Mouse (Mus musculus): ENCODE data around the gene Aox3. TPM values are rescaled to one million over a fixed set of nuclear protein-coding genes. Genes with fewer than 3 reads are reported as not detected.

Gene Aox3
- polyA plus RNA-seq, 1 experiment from 2014 or later = not detected

GRCm38 (mm10) chr1:58197023-58197422, 84.1 kb downstream of the Aox3 start:
- no peaks in the 10 kb centered on the region for H3K27me3 ChIP-seq (replicated peaks; ENCODE audit: control insufficient read depth, insufficient read depth, low read length)
- no peak overlapping the region for H3K27ac ChIP-seq (ENCODE audit: low read depth, low read length)
- H3K9ac ChIP-seq (ENCODE audit: low read depth, low read length) = no peak overlapping the region
- H3K9me3 ChIP-seq (ENCODE audit: control insufficient read depth, low read length) = no peaks in the 10 kb centered on the region
- H3K4me1 ChIP-seq (replicated peaks; ENCODE audit: control insufficient read depth, insufficient read depth, low read length) = no peaks in the 10 kb centered on the region
- no peaks in the 10 kb centered on the region for H3K36me3 ChIP-seq (ENCODE audit: control insufficient read depth, insufficient read depth, low read length)
- WGBS = 79% methylated on average over 9 of the region's 9 CpGs
- no peak overlapping the region for H3K4me2 ChIP-seq
- no peak overlapping the region for H3K4me3 ChIP-seq (ENCODE audit: low read depth, low read length)
- DNase-seq (ENCODE audit: low spot score) = no peak
- ATAC-seq (replicated peaks; ENCODE audit: low FRiP score) = no peak

GRCm38 (mm10) chr1:58198386-58198785, 85.5 kb downstream of the Aox3 start:
- Histone ChIP-seq H3K36me3 (ENCODE audit: control insufficient read depth, insufficient read depth, low read length) (no peaks in the 10 kb centered on the region), H3K9ac (ENCODE audit: low read depth, low read length) (no peak overlapping the region), H3K27me3 (replicated peaks; ENCODE audit: control insufficient read depth, insufficient read depth, low read length) (no peaks in the 10 kb centered on the region), H3K27ac (ENCODE audit: low read depth, low read length) (no peak overlapping the region), H3K4me1 (replicated peaks; ENCODE audit: control insufficient read depth, insufficient read depth, low read length) (no peaks in the 10 kb centered on the region), H3K4me2 (no peak overlapping the region), H3K9me3 (ENCODE audit: control insufficient read depth, low read length) (no peaks in the 10 kb centered on the region), H3K4me3 (ENCODE audit: low read depth, low read length) (no peak overlapping the region)
- DNase-seq (ENCODE audit: low spot score) (no peak), ATAC-seq (replicated peaks; ENCODE audit: low FRiP score) (no peak)
- WGBS = 56% methylated on average over 4 of the region's 4 CpGs

- 77% methylated on average over 17 of the region's 17 CpGs for WGBS
- Histone ChIP-seq H3K9me3 (ENCODE audit: control insufficient read depth, low read length) (no peaks in the 10 kb centered on the region), H3K4me1 (replicated peaks; ENCODE audit: control insufficient read depth, insufficient read depth, low read length) (no peaks in the 10 kb centered on the region), H3K27ac (ENCODE audit: low read depth, low read length) (no peak within 1 kb of the TSS), H3K9ac (ENCODE audit: low read depth, low read length) (no peak within 1 kb of the TSS), H3K36me3 (ENCODE audit: control insufficient read depth, insufficient read depth, low read length) (no peaks in the 10 kb centered on the region), H3K4me2 (no peak within 1 kb of the TSS), H3K27me3 (replicated peaks; ENCODE audit: control insufficient read depth, insufficient read depth, low read length) (no peaks in the 10 kb centered on the region), H3K4me3 (ENCODE audit: low read depth, low read length) (no peak within 1 kb of the TSS)
- no peak for ATAC-seq (replicated peaks; ENCODE audit: low FRiP score)
- no peak for DNase-seq (ENCODE audit: low spot score)
Measured at GRCm38 (mm10) chr1:58210203-58210602, 97.3 kb downstream of the Aox3 start, which contains the start of gene Aox4. Gene Aox4, plus strand, starts transcription at chr1:58210397.

GRCm38 (mm10) chr1:58212805-58213204, 99.9 kb downstream of the Aox3 start:
- Histone ChIP-seq H3K27ac (ENCODE audit: low read depth, low read length) (no peak overlapping the region), H3K4me2 (no peak overlapping the region), H3K36me3 (ENCODE audit: control insufficient read depth, insufficient read depth, low read length) (no peaks in the 10 kb centered on the region), H3K9me3 (ENCODE audit: control insufficient read depth, low read length) (no peaks in the 10 kb centered on the region), H3K27me3 (replicated peaks; ENCODE audit: control insufficient read depth, insufficient read depth, low read length) (no peaks in the 10 kb centered on the region), H3K4me3 (ENCODE audit: low read depth, low read length) (no peak overlapping the region), H3K9ac (ENCODE audit: low read depth, low read length) (no peak overlapping the region), H3K4me1 (replicated peaks; ENCODE audit: control insufficient read depth, insufficient read depth, low read length) (no peaks in the 10 kb centered on the region)
- WGBS = 67% methylated on average over 7 of the region's 7 CpGs
- no peak for ATAC-seq (replicated peaks; ENCODE audit: low FRiP score)
- DNase-seq (ENCODE audit: low spot score) = no peak

GRCm38 (mm10) chr1:58213838-58214237, 100.9 kb downstream of the Aox3 start:
- Histone ChIP-seq H3K9me3 (ENCODE audit: control insufficient read depth, low read length) (no peaks in the 10 kb centered on the region), H3K36me3 (ENCODE audit: control insufficient read depth, insufficient read depth, low read length) (no peaks in the 10 kb centered on the region), H3K4me2 (no peak overlapping the region), H3K4me1 (replicated peaks; ENCODE audit: control insufficient read depth, insufficient read depth, low read length) (no peaks in the 10 kb centered on the region), H3K9ac (ENCODE audit: low read depth, low read length) (no peak overlapping the region), H3K27me3 (replicated peaks; ENCODE audit: control insufficient read depth, insufficient read depth, low read length) (no peaks in the 10 kb centered on the region), H3K27ac (ENCODE audit: low read depth, low read length) (no peak overlapping the region), H3K4me3 (ENCODE audit: low read depth, low read length) (no peak overlapping the region)
- no peak for ATAC-seq (replicated peaks; ENCODE audit: low FRiP score)
- WGBS = 80% methylated on average over 5 of the region's 5 CpGs
- DNase-seq (ENCODE audit: low spot score) = no peak

- no peak overlapping the region for H3K9ac ChIP-seq (ENCODE audit: low read depth, low read length)
- no peaks in the 10 kb centered on the region for H3K36me3 ChIP-seq (ENCODE audit: control insufficient read depth, insufficient read depth, low read length)
- no peak overlapping the region for H3K4me3 ChIP-seq (ENCODE audit: low read depth, low read length)
- 75% methylated on average over 4 of the region's 4 CpGs for WGBS
- H3K9me3 ChIP-seq (ENCODE audit: control insufficient read depth, low read length) = no peaks in the 10 kb centered on the region
- H3K4me1 ChIP-seq (replicated peaks; ENCODE audit: control insufficient read depth, insufficient read depth, low read length) = no peaks in the 10 kb centered on the region
- H3K27me3 ChIP-seq (replicated peaks; ENCODE audit: control insufficient read depth, insufficient read depth, low read length) = no peaks in the 10 kb centered on the region
- DNase-seq (ENCODE audit: low spot score) (no peak), ATAC-seq (replicated peaks; ENCODE audit: low FRiP score) (no peak)
- H3K4me2 ChIP-seq = no peak overlapping the region
- H3K27ac ChIP-seq (ENCODE audit: low read depth, low read length) = no peak overlapping the region
Measured at GRCm38 (mm10) chr1:58215353-58215752, 102.4 kb downstream of the Aox3 start.

- DNase-seq (ENCODE audit: low spot score) (no peak), ATAC-seq (replicated peaks; ENCODE audit: low FRiP score) (no peak)
- Histone ChIP-seq H3K9ac (ENCODE audit: low read depth, low read length) (no peak overlapping the region), H3K4me3 (ENCODE audit: low read depth, low read length) (no peak overlapping the region), H3K4me1 (replicated peaks; ENCODE audit: control insufficient read depth, insufficient read depth, low read length) (no peaks in the 10 kb centered on the region), H3K4me2 (no peak overlapping the region), H3K27me3 (replicated peaks; ENCODE audit: control insufficient read depth, insufficient read depth, low read length) (no peaks in the 10 kb centered on the region), H3K9me3 (ENCODE audit: control insufficient read depth, low read length) (no peaks in the 10 kb centered on the region), H3K27ac (ENCODE audit: low read depth, low read length) (no peak overlapping the region), H3K36me3 (ENCODE audit: control insufficient read depth, insufficient read depth, low read length) (no peaks in the 10 kb centered on the region)
- WGBS = 84% methylated on average over 7 of the region's 7 CpGs
Measured at GRCm38 (mm10) chr1:58215956-58216532, 103.1 kb downstream of the Aox3 start.

- H3K36me3 ChIP-seq (ENCODE audit: control insufficient read depth, insufficient read depth, low read length) = no peaks in the 10 kb centered on the region
- H3K9me3 ChIP-seq (ENCODE audit: control insufficient read depth, low read length) = no peaks in the 10 kb centered on the region
- ATAC-seq (replicated peaks; ENCODE audit: low FRiP score) = no peak
- H3K4me1 ChIP-seq (replicated peaks; ENCODE audit: control insufficient read depth, insufficient read depth, low read length) = no peaks in the 10 kb centered on the region
- H3K9ac ChIP-seq (ENCODE audit: low read depth, low read length) = no peak overlapping the region
- no peak overlapping the region for H3K4me2 ChIP-seq
- 83% methylated on average over 6 of the region's 6 CpGs for WGBS
- no peaks in the 10 kb centered on the region for H3K27me3 ChIP-seq (replicated peaks; ENCODE audit: control insufficient read depth, insufficient read depth, low read length)
- no peak overlapping the region for H3K4me3 ChIP-seq (ENCODE audit: low read depth, low read length)
- no peak for DNase-seq (ENCODE audit: low spot score)
- H3K27ac ChIP-seq (ENCODE audit: low read depth, low read length) = no peak overlapping the region
Measured at GRCm38 (mm10) chr1:58221070-58221469, 108.1 kb downstream of the Aox3 start.

- Histone ChIP-seq H3K36me3 (ENCODE audit: control insufficient read depth, insufficient read depth, low read length) (no peaks in the 10 kb centered on the region), H3K4me1 (replicated peaks; ENCODE audit: control insufficient read depth, insufficient read depth, low read length) (no peaks in the 10 kb centered on the region), H3K9ac (ENCODE audit: low read depth, low read length) (no peak overlapping the region), H3K27me3 (replicated peaks; ENCODE audit: control insufficient read depth, insufficient read depth, low read length) (no peaks in the 10 kb centered on the region), H3K4me2 (no peak overlapping the region), H3K9me3 (ENCODE audit: control insufficient read depth, low read length) (no peaks in the 10 kb centered on the region), H3K4me3 (ENCODE audit: low read depth, low read length) (no peak overlapping the region), H3K27ac (ENCODE audit: low read depth, low read length) (no peak overlapping the region)
- DNase-seq (ENCODE audit: low spot score) = no peak
- no peak for ATAC-seq (replicated peaks; ENCODE audit: low FRiP score)
- WGBS = 87% methylated on average over 5 of the region's 5 CpGs
Measured at GRCm38 (mm10) chr1:58221879-58222278, 108.9 kb downstream of the Aox3 start.
